Comparison of ENCODE assay signal across 8 mouse cellular contexts in the genomic region with DNA sequence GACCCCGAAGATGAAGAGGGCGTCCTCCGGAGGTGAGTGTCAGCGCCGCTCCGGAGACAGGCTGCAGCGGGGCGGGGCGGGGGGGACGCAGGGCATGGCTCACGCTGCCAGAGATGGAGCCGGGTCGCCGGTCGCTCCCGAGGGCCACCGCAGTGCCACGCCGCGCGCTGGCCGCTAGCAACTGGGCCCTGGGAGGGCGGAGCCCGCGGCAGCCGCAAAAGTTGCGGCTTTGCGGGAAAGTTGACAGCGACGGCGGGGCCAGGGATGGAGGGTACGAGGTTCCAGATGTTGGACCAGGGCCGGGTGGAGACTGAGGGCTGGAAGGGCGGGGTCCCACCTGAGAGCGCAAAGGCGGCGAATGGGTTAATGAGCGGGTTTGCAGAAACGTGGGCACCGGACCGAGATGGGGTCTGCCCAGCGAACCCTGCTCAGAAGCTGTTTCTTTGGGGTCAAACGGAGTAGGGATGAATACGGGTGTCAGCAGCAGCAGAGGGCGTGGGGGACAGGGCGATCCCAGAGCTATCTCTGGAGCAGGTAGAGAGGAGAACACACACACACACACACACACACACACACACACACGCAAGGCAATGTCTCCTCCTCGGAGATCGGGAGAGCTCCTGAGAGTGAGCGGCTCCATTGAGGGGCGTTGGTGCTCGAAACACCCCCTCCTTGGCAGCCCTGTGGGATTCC. TPM values are rescaled to one million over a fixed set of nuclear protein-coding genes. Genes with fewer than 3 reads are reported as not detected.
A peak's percentile ranks its signal among the peaks of the same experiment; 100 is the strongest.
DNase-seq lines count a peak whose midpoint lies in the region; ATAC-seq and TF ChIP-seq lines count a peak whose summit lies in the region.

No protein-coding gene starts in this region.

- H3K9ac ChIP-seq in kidney, embryonic 16.5 days (replicated peaks; ENCODE audit: low read length), result peak overlapping the region; percentile 69
- H3K9ac ChIP-seq in forebrain, embryonic 11.5 days (ENCODE audit: low read length), result peak overlapping the region; percentile 71
- peak overlapping the region; percentile 75 for H3K9ac ChIP-seq in limb, embryonic 13.5 days

- H3K27ac ChIP-seq in kidney, embryonic 16.5 days (ENCODE audit: low read length), result no peak overlapping the region
- H3K27ac ChIP-seq in forebrain, embryonic 11.5 days (ENCODE audit: low read depth, low read length), result no peak overlapping the region
- H3K27ac ChIP-seq in limb, embryonic 13.5 days, result no peak overlapping the region
- H3K27ac ChIP-seq in small intestine, adult 2 months (ENCODE audit: insufficient read depth, low read depth, low read length), result no peak overlapping the region

- intact Hi-C loops in gastrocnemius, postnatal 36 days (cut with DNase I), result loop anchor here (2.0 kb wide), 1 partner anchor 45 kb away; no protein-coding TSS in a partner anchor

- no peaks in the 10 kb centered on the region for H3K36me3 ChIP-seq in kidney, embryonic 16.5 days (ENCODE audit: insufficient read depth, low read length)
- no peaks in the 10 kb centered on the region for H3K36me3 ChIP-seq in forebrain, embryonic 11.5 days (ENCODE audit: control insufficient read depth, insufficient read depth, low read length)
- H3K36me3 ChIP-seq in limb, embryonic 13.5 days, result no peaks in the 10 kb centered on the region
- no peaks in the 10 kb centered on the region for H3K36me3 ChIP-seq in small intestine, adult 2 months (ENCODE audit: control insufficient read depth, insufficient read depth, low read length)

- peak overlapping the region; percentile 67 for H3K4me3 ChIP-seq in kidney, embryonic 16.5 days (ENCODE audit: low read length)
- H3K4me3 ChIP-seq in forebrain, embryonic 11.5 days (ENCODE audit: low read depth, low read length), result peak overlapping the region; percentile 68
- H3K4me3 ChIP-seq in limb, embryonic 13.5 days, result peak overlapping the region; percentile 73
- peak overlapping the region; percentile 92 for H3K4me3 ChIP-seq in small intestine, adult 2 months (ENCODE audit: low read depth, low read length)

- peaks cover 37% of the 10 kb centered on the region for H3K27me3 ChIP-seq in kidney, embryonic 16.5 days (ENCODE audit: insufficient read depth, low read length)
- peaks cover 28% of the 10 kb centered on the region for H3K27me3 ChIP-seq in forebrain, embryonic 11.5 days (ENCODE audit: control insufficient read depth, insufficient read depth, low read length)
- H3K27me3 ChIP-seq in limb, embryonic 13.5 days, result peaks cover 42% of the 10 kb centered on the region
- peaks cover 10% of the 10 kb centered on the region; the same call in 1 of the 2 replicates for H3K27me3 ChIP-seq in small intestine, adult 2 months (ENCODE audit: control insufficient read depth, insufficient read depth, low read length)

- ATAC-seq in kidney, embryonic 16.5 days (ENCODE audit: low FRiP score, low TSS enrichment), result peak; percentile 22; the same call in 1 of the 2 replicates
- ATAC-seq in forebrain, embryonic 11.5 days (replicated peaks; ENCODE audit: low FRiP score), result peak; percentile 54
- peak; percentile 26; the same call in 1 of the 2 replicates for ATAC-seq in limb, embryonic 13.5 days (ENCODE audit: low FRiP score, low read depth)

- no peak for DNase-seq in kidney, postnatal 36 days
- peak; percentile 28 for DNase-seq in ZHBTc4 (ENCODE audit: low read depth, low spot score)
- DNase-seq in forebrain, embryonic 11.5 days (ENCODE audit: low spot score), result peak; percentile 69
- DNase-seq in gastrocnemius, postnatal 36 days, result no peak
- no peak for DNase-seq in spleen, postnatal 36 days (ENCODE audit: low spot score in 2 of 2)

- no peaks in the 10 kb centered on the region for H3K9me3 ChIP-seq in kidney, embryonic 16.5 days (ENCODE audit: low read length)
- H3K9me3 ChIP-seq in forebrain, embryonic 11.5 days (ENCODE audit: control insufficient read depth, low read length), result no peaks in the 10 kb centered on the region
- no peaks in the 10 kb centered on the region for H3K9me3 ChIP-seq in limb, embryonic 13.5 days

- TF ChIP-seq POLR2A in small intestine, adult 2 months (IDR thresholded peaks at IDR 0.05; ENCODE audit: low read depth, low read length), result no peak

- peak overlapping the region; percentile 99 for H3K4me2 ChIP-seq in kidney, embryonic 16.5 days (replicated peaks; ENCODE audit: low read depth, low read length)
- H3K4me2 ChIP-seq in forebrain, embryonic 11.5 days (ENCODE audit: low read depth, low read length, severe bottlenecking), result peak overlapping the region; percentile 97
- H3K4me2 ChIP-seq in limb, embryonic 13.5 days (replicated peaks), result peak overlapping the region; percentile 98

- H3K4me1 ChIP-seq in kidney, embryonic 16.5 days (ENCODE audit: insufficient read depth, low read length), result peaks cover 11% of the 10 kb centered on the region
- 0 out of 2 replicates have a peak, but pooled peaks cover 1% of the 10 kb centered on the region for H3K4me1 ChIP-seq in forebrain, embryonic 11.5 days (replicated peaks; ENCODE audit: control insufficient read depth, insufficient read depth, low read length)
- peaks cover 33% of the 10 kb centered on the region for H3K4me1 ChIP-seq in limb, embryonic 13.5 days
- H3K4me1 ChIP-seq in small intestine, adult 2 months (ENCODE audit: control insufficient read depth, insufficient read depth, insufficient read length, low read length), result peaks cover 18% of the 10 kb centered on the region

- no peak for TF ChIP-seq CTCF in small intestine, adult 2 months (IDR thresholded peaks at IDR 0.05; ENCODE audit: extremely low read depth, insufficient read length, insufficient replicate concordance, low read depth, low read length)

- WGBS in kidney, embryonic 16.5 days, result 2% methylated on average over 52 of the region's 52 CpGs
- 1% methylated on average over 51 of the region's 52 CpGs for WGBS in forebrain, embryonic 11.5 days
- 1% methylated on average over 51 of the region's 52 CpGs for WGBS in limb, embryonic 13.5 days
- 7% methylated on average over 52 of the region's 52 CpGs for WGBS in small intestine, adult 2 months

RNA-seq across cellular contexts. Expression of a gene that starts 0.6 kb away (rescaled TPM):
- 1.0 and 3.4 TPM in 2 replicates for polyA plus RNA-seq in kidney, embryonic 16.5 days (2015; fragmentation: Nextera tagmentation; extraction: Ambion mirVana)
- polyA plus RNA-seq in forebrain, embryonic 11.5 days (2014; fragmentation: Nextera tagmentation; extraction: Ambion mirVana), result 3.2 and 4.0 TPM in 2 replicates
- polyA plus RNA-seq in limb, embryonic 13.5 days (2015; fragmentation: Nextera tagmentation; extraction: Ambion mirVana), result 6.4 and 6.5 TPM in 2 replicates
- 8.4 and 21.9 TPM in 2 replicates for polyA plus RNA-seq in small intestine, adult 2 months (2012; rRNA removed)
- total RNA-seq in gastrocnemius, postnatal 36 days (2021), result under 1 TPM in 1 of 2 experiments, not detected in 1; 0.17 TPM

RNA-seq across cellular contexts. Expression of a gene that starts 38.0 kb away (rescaled TPM):
- 22.3 and 23.0 TPM in 2 replicates for polyA plus RNA-seq in kidney, embryonic 16.5 days (2015; fragmentation: Nextera tagmentation; extraction: Ambion mirVana)
- polyA plus RNA-seq in forebrain, embryonic 11.5 days (2014; fragmentation: Nextera tagmentation; extraction: Ambion mirVana), result 10.2 and 12.2 TPM in 2 replicates
- polyA plus RNA-seq in limb, embryonic 13.5 days (2015; fragmentation: Nextera tagmentation; extraction: Ambion mirVana), result 8.8 and 9.5 TPM in 2 replicates
- 26.1 and 89.7 TPM in 2 replicates for polyA plus RNA-seq in small intestine, adult 2 months (2012; rRNA removed)
- 10 to 100 TPM in 1 of 2 experiments, 1 to 10 TPM in 1; 8.5 to 13.3 TPM for total RNA-seq in gastrocnemius, postnatal 36 days (2021)

Comparison
In these comparisons a context has a peak if more than half of its experiments do, and no peak if none do; other contexts are left out.
1. DNase-seq: peak in ZHBTc4 (single experiment) and forebrain, embryonic 11.5 days (single experiment); none in kidney, postnatal 36 days (0 of 2), gastrocnemius, postnatal 36 days (0 of 2) and spleen, postnatal 36 days (0 of 2).
2. Peak in every context shown above with its lines, with median percentiles within 50 percentile points of each other: ATAC-seq, H3K4me2 ChIP-seq, H3K4me3 ChIP-seq and H3K9ac ChIP-seq.